Mouse (Mus musculus) forebrain, postnatal 0 days (tissue): ENCODE data around the gene Nav3. TPM values are rescaled to one million over a fixed set of nuclear protein-coding genes. Genes with fewer than 3 reads are reported as not detected.

Experiments used
- ATAC-seq: fragments of 200-750 bp; cut with Nextera tagmentation; 2 replicates; pipeline ENCODE4 v1.8.0; 2017; ENCODE audit warnings: mild to moderate bottlenecking, moderate library complexity
- DNase-seq: peaks from one replicate; pipeline ENCODE4 v3.0.0-alpha.2; 2015
- H3K27ac ChIP-seq: fragments of 300-500 bp; sonication (generic); 2 replicates; pipeline ENCODE4 v1.5.1; 2014; ENCODE audit warnings: low read depth, mild to moderate bottlenecking, antibody characterized with exemption, low read length, moderate library complexity, mixed read lengths
- H3K27me3 ChIP-seq: fragments of 300-500 bp; sonication (generic); 2 replicates; pipeline ENCODE4 v1.6.1; 2014; ENCODE audit warnings: mild to moderate bottlenecking, low read length, mixed read lengths; ENCODE audit not compliant: insufficient read depth
- H3K36me3 ChIP-seq: fragments of 300-500 bp; sonication (generic); 2 replicates; pipeline ENCODE4 v1.6.1; 2014; ENCODE audit warnings: mild to moderate bottlenecking, moderate library complexity; ENCODE audit not compliant: insufficient read depth
- H3K4me1 ChIP-seq: fragments of 300-500 bp; sonication (generic); 2 replicates; pipeline ENCODE4 v1.6.1; 2014; ENCODE audit warnings: antibody characterized with exemption; ENCODE audit not compliant: insufficient read depth
- H3K4me2 ChIP-seq: fragments of 300-500 bp; sonication (generic); 2 replicates; pipeline ENCODE4 v1.6.1; 2014; ENCODE audit warnings: low read depth, mild to moderate bottlenecking, moderate library complexity
- H3K4me3 ChIP-seq: fragments of 300-500 bp; sonication (generic); 2 replicates; pipeline ENCODE4 v1.5.1; 2014; ENCODE audit warnings: low read depth, low read length, mixed read lengths
- H3K9ac ChIP-seq: fragments of 300-500 bp; sonication (generic); 2 replicates; pipeline ENCODE4 v1.6.1; 2014; ENCODE audit warnings: mild to moderate bottlenecking
- H3K9me3 ChIP-seq: fragments of 300-500 bp; sonication (generic); 2 replicates; pipeline ENCODE4 v1.6.1; 2016; ENCODE audit warnings: low read length
- CTCF ChIP-seq: sonication (generic); IDR thresholded peaks from 2 replicates; pipeline ENCODE4 v1.5.1; 2016; ENCODE audit warnings: antibody characterized with exemption, control low read depth, low read depth
- WGBS: fragments of 180-500 bp; shearing (Covaris S2); extraction: QIAGEN DNeasy Blood & Tissue Kit; methylation state at CpG from one replicate; pipeline ENCODE4 v1.1.7; 2014; 5-methylcytosine and 5-hydroxymethylcytosine counted together
- polyA plus RNA-seq: library from polyadenylated mRNA; unstranded; fragments of >200 nt; fragmentation: Nextera tagmentation; extraction: Ambion mirVana; gene quantifications from 2 replicates; pipeline ENCODE4 v1.2.1, GENCODE M21; 2015
- total RNA-seq: library from RNA; depleted of rRNA; stranded (reverse); fragments of >200 nt; gene quantifications from 2 replicates; pipeline ENCODE4 v1.2.3, GENCODE M21; 2014

The Nav3 gene
- total and polyA plus RNA-seq, 2 experiments from 2014 or later: 20.1 to 119 TPM

DNA sequence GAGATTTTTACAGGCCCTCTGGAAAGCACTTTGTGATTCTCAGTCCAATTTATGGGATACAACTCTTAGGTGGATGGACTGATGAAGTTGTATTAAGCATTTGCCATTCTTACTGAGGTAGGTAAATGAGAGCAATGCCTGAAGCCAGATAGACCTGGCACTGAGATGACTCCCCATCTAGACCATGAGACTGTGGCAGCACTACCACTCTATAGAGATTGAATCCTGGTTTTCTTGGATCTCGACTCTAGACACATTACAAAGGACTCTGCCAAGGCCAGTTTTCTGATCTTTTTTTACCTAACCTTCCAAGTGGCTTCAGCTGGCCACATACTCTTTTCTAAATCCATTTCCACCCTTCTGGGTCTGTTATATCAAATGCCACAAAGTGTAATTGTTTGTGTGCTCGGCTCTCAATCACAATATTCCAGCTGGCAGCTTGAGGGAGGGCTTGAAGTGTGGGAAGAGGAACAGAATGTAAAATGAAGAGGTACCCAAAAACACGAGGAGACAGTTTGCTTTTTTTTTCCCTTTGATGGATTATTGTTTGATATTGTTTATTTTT is 756.2 kb downstream of the Nav3 start:
- Histone ChIP-seq H3K4me3 (no peak overlapping the region), H3K27me3 (no peaks in the 10 kb centered on the region), H3K27ac (no peak overlapping the region), H3K9me3 (no peaks in the 10 kb centered on the region), H3K36me3 (no peaks in the 10 kb centered on the region), H3K4me2 (no peak overlapping the region), H3K9ac (no peak overlapping the region), H3K4me1 (no peaks in the 10 kb centered on the region)
- no peak for ATAC-seq
- DNase-seq: no peak
- 32% methylated on average over 3 of the region's 3 CpGs for WGBS
- TF ChIP-seq CTCF: no peak

DNA sequence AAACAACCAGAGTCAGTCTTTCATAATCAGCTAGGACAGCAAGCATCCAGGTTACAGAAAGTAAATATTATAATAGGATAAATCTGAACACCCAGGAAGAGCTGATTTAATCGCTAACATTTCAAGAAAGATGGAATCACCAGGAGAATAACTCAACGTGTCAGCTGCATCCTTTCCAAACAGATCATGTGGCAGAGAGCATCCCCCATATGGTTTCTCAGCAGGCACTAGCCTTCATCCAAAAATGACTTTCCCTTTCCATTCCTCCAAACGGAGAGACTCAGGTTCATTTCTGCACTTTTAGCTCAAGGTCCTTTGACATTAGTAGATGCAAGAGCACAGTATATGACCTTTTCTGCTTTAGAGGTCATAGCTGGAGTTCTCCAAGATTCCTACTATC is 765.4 kb downstream of the Nav3 start:
- Histone ChIP-seq H3K9me3 (no peaks in the 10 kb centered on the region), H3K27ac (no peak overlapping the region), H3K4me2 (no peak overlapping the region), H3K27me3 (no peaks in the 10 kb centered on the region), H3K9ac (no peak overlapping the region), H3K4me1 (peaks cover 5% of the 10 kb centered on the region; the same call in 1 of the 2 replicates), H3K4me3 (no peak overlapping the region), H3K36me3 (no peaks in the 10 kb centered on the region)
- DNase-seq (peak; percentile 30), ATAC-seq (no peak)
- 59% methylated on average over 3 of the region's 3 CpGs for WGBS
- no peak for TF ChIP-seq CTCF

DNA sequence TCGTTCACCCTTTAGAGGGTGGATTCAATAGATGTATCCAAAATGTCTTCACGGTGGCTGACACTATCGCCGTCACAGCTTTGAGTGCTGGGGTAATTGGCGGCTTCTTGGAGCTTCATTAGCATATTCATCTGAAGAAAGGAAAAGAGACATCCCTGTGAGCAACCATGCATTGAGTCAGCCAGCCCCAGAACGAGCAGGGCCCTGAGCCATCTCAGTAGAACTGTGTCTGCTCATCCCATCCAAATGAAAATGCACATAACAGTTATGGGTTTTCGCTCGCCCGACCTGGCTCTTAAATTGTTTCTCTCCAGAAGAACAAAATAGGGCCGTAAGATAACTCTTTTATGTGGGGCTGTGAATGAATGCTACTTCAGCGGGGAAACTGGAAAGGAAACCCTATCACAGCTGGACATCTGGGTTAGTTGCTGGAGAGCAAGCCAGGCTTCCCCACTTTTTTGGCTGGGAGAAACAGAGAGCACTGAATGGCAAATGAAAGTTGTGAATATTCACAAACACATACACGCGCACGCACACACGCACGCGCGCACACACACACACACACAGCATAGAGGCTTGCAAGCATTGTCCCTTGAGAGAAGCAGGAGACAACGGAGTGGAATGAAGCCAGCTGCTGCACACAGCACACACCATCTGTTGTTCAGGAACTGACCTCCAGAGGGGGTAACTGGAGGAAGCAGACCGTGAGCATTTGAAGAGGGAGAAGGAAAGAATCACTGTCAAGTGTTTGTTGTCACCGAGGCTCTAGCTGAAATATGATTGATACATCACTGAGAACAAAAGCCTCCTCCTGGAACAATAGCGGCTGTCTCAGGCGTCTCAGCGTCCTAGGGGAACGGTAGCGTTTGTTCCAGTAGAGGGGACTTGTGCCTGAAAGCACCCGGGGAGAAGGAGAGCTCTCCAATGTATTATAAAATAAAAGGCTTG is 771.6 kb downstream of the Nav3 start:
- DNase-seq (peak; percentile 90), ATAC-seq (peak; percentile 91)
- H3K9me3 ChIP-seq: no peaks in the 10 kb centered on the region
- peak overlapping the region; percentile 45 for H3K4me2 ChIP-seq
- TF ChIP-seq CTCF: peak; percentile 71
- no peaks in the 10 kb centered on the region for H3K27me3 ChIP-seq
- 7% methylated on average over 27 of the region's 27 CpGs for WGBS
- H3K4me3 ChIP-seq: peak overlapping the region; percentile 24
- peaks cover 5% of the 10 kb centered on the region; the same call in 1 of the 2 replicates for H3K36me3 ChIP-seq
- peak overlapping the region; percentile 45 for H3K9ac ChIP-seq
- peak overlapping the region; percentile 89 for H3K27ac ChIP-seq
- H3K4me1 ChIP-seq: peaks cover 16% of the 10 kb centered on the region

DNA sequence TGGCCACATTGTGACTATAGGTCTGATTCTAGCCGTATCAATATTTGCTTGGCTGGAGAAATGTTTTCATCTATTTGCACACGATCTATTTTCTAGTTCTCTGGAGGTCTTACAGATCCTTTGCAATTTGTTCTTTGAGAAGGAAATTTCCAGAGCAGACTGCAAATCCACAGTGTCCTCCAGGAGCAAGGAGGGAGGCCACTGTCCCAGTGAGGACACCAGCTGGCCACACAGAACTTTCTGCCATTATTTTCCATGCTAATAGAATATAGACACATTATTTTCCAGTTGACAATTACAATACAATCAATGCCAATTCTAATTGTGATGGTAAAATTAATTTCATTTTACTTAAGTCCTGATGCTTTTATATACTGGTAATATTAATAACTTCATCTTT is 783.1 kb downstream of the Nav3 start:
- Histone ChIP-seq H3K4me3 (no peak overlapping the region), H3K27me3 (no peaks in the 10 kb centered on the region), H3K27ac (no peak overlapping the region), H3K9me3 (no peaks in the 10 kb centered on the region), H3K36me3 (no peaks in the 10 kb centered on the region), H3K4me1 (no peaks in the 10 kb centered on the region), H3K4me2 (no peak overlapping the region), H3K9ac (no peak overlapping the region)
- no peak for ATAC-seq
- TF ChIP-seq CTCF: no peak
- WGBS: 90% methylated on average over 2 of the region's 2 CpGs
- DNase-seq: no peak

DNA sequence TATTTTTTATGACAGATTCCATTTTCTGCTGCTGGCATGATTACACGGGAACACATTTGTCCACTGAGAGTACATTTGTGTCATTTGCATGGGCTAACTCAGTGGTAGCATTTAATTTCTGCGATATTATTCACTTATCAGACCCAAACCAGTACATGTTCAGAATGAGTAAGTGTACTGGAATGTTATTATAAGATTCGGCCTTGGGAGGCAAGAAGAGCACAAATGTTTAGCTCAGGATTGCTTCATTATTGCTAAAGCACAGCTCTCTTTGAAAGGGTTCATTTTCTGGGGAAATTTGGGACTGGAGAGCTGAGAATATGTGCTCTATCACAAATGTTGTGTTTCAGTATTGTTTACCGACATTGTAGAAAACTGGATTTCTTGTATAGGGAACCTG is 788.6 kb downstream of the Nav3 start:
- no peak overlapping the region for H3K9ac ChIP-seq
- no peak overlapping the region for H3K4me2 ChIP-seq
- no peaks in the 10 kb centered on the region for H3K27me3 ChIP-seq
- DNase-seq: no peak
- H3K27ac ChIP-seq: no peak overlapping the region
- ATAC-seq: no peak
- H3K36me3 ChIP-seq: no peaks in the 10 kb centered on the region
- H3K4me3 ChIP-seq: no peak overlapping the region
- TF ChIP-seq CTCF: no peak
- no peaks in the 10 kb centered on the region for H3K4me1 ChIP-seq
- WGBS: 75% methylated on average over 4 of the region's 4 CpGs
- H3K9me3 ChIP-seq: no peaks in the 10 kb centered on the region

DNA sequence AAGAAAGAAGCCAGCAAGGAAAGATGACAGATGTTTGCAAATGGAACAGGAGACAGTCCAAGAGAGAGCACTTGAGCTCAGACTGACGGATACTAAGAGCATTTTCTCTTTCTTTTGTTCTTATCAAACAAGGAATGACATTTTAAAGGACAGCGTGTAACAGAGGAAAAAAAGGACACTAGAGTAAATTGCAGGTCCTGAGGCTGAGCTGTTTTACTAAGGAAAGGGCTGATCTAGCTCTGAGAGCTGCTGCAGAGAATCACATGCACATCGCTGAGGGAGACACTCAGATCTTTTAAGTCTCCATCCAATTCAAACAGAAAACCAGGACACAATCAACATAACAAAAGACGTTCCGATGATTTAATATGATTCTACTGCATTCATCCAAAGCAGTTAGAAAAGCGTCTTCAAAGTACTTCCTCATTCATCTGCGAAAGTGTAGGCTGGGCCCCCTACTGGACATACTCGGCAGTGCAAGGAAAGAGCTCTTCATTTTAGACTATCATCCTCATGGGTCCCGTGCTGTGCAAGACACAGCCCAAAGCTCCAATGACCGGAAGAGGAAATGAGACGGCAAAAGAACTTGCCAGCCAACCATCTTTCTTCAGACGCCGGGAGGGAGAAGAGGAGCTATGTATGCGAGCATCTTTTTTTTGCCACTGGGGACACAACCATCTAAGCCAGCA is 791.2 kb downstream of the Nav3 start:
- Histone ChIP-seq H3K36me3 (no peaks in the 10 kb centered on the region), H3K4me2 (peak overlapping the region; percentile 37), H3K27me3 (no peaks in the 10 kb centered on the region), H3K27ac (no peak overlapping the region), H3K9me3 (no peaks in the 10 kb centered on the region), H3K4me1 (no peaks in the 10 kb centered on the region), H3K4me3 (peak overlapping the region; percentile 16; the same call in 1 of the 2 replicates), H3K9ac (peak overlapping the region; percentile 42; the same call in 1 of the 2 replicates)
- 25% methylated on average over 14 of the region's 14 CpGs for WGBS
- DNase-seq (peak; percentile 90), ATAC-seq (peak; percentile 84)
- TF ChIP-seq CTCF: peak; percentile 91
